10 mouse cellular contexts compared by ENCODE assay signal in the genomic region with DNA sequence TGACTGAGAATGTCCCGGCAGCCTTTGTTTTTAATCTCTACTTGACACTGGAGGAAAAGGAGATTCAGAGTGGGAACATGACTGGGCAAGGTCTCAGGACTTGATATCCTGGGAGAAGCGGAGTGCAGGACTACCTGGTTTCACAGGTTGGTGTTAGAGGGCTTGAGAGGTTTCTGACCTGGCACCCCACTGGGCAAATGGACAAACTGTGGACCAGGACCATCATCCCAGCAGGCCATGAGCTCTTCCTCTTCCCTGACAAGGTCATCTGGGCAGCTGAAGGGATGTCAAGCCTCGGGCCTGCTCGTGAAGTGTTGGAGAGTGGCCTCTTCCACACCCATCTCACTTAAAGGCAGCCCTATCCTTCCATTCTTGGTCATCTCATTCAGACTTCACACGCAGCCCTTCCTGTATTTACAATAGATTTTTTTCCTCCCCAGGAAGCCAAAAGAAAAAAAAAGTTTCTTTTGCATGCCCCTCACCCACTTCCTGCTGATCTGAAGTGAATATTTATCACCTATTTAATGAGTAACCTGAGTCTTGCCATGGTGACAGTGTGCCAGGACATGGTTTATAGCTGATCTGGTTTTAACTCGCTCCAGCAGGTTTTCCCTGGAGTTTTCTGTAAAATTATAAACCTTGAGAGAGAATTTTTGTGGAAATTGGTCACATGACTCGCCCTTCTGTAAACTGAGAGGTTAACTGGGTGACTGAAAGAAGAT.
A peak's percentile ranks its signal among the peaks of the same experiment; 100 is the strongest.
DNase-seq lines count a peak whose midpoint lies in the region; ATAC-seq and TF ChIP-seq lines count a peak whose summit lies in the region.
"Had no signal": no experiment of that assay in that cellular context is flagged by ENCODE, and none has a peak within 500 bp of the region (broad histone marks: within the 10 kb centered on the region; RNA-seq: fewer than 3 reads in every experiment).

No protein-coding gene starts in this region.

- H3K4me2 ChIP-seq in stomach, embryonic 16.5 days (ENCODE audit: low read depth, low read length), result no peak overlapping the region

- intact Hi-C loops in gastrocnemius, postnatal 14 days (cut with DNase I; ENCODE audit: low total_unique reads), result no loop called here

- H3K9ac ChIP-seq in stomach, embryonic 16.5 days (ENCODE audit: low read length), result no peak overlapping the region

- peak; percentile 70 for DNase-seq in heart, adult 11 months
- no peak for DNase-seq in heart, adult 8-10 months (ENCODE audit: low spot score)
- no peak for DNase-seq in spleen, adult 2 months (ENCODE audit: low read depth in 1 of 2, low spot score in 2 of 2)
- no peak for DNase-seq in spleen, adult 18-20 months
- DNase-seq in kidney, postnatal 36 days, result peak; percentile 86 to 94
- DNase-seq in layer of hippocampus, adult 18-20 months (ENCODE audit: low spot score in 2 of 2), result no peak
- DNase-seq in gastrocnemius, postnatal 14 days, result no peak

- peaks cover 2% of the 10 kb centered on the region; the same call in 1 of the 2 replicates for H3K4me1 ChIP-seq in spleen, adult 2 months (ENCODE audit: control insufficient read depth, insufficient read depth, insufficient read length)
- peaks cover 30% of the 10 kb centered on the region for H3K4me1 ChIP-seq in stomach, embryonic 16.5 days (ENCODE audit: control insufficient read depth, insufficient read depth, low read length)
- H3K4me1 ChIP-seq: megakaryocyte, embryonic 14.5 days had no signal

- ATAC-seq in stomach, embryonic 16.5 days (ENCODE audit: insufficient read depth, low FRiP score), result peak; percentile 57
- ATAC-seq: hindbrain, postnatal 0 days had no signal

- H3K27ac ChIP-seq in spleen, adult 2 months (ENCODE audit: insufficient read depth, low read length), result peak overlapping the region; percentile 14; the same call in 1 of the 2 replicates
- peak overlapping the region; percentile 82 for H3K27ac ChIP-seq in stomach, embryonic 16.5 days (ENCODE audit: low read length)
- H3K27ac ChIP-seq: hindbrain, postnatal 0 days had no signal

- no peaks in the 10 kb centered on the region for H3K9me3 ChIP-seq in stomach, embryonic 16.5 days (replicated peaks; ENCODE audit: control insufficient read depth, low read length)

- H3K27me3 ChIP-seq in spleen, adult 2 months (ENCODE audit: control insufficient read depth, insufficient read depth, low read length), result no peaks in the 10 kb centered on the region
- no peaks in the 10 kb centered on the region for H3K27me3 ChIP-seq in stomach, embryonic 16.5 days (ENCODE audit: control insufficient read depth, insufficient read depth, low read length)

- no peak for TF ChIP-seq POLR2A in spleen, adult 2 months (IDR thresholded peaks at IDR 0.05; ENCODE audit: low read depth, low read length)

- no peak for TF ChIP-seq CTCF in spleen, adult 2 months (IDR thresholded peaks at IDR 0.05; ENCODE audit: extremely low read depth, insufficient read depth, insufficient read length, insufficient replicate concordance)

- no peaks in the 10 kb centered on the region for H3K36me3 ChIP-seq in spleen, adult 2 months (ENCODE audit: control insufficient read depth, insufficient read depth, low read length)
- H3K36me3 ChIP-seq in stomach, embryonic 16.5 days (ENCODE audit: control insufficient read depth, insufficient read depth, low read length), result no peaks in the 10 kb centered on the region

- 70% methylated on average over 7 of the region's 7 CpGs for WGBS in spleen, adult 2 months
- 36% methylated on average over 7 of the region's 7 CpGs for WGBS in stomach, embryonic 16.5 days

- no peak overlapping the region for H3K4me3 ChIP-seq in spleen, adult 2 months (ENCODE audit: extremely low read depth, insufficient read depth, insufficient read length)
- H3K4me3 ChIP-seq in stomach, embryonic 16.5 days (replicated peaks; ENCODE audit: low read length), result no peak overlapping the region
- H3K4me3 ChIP-seq: megakaryocyte, embryonic 14.5 days had no signal

Comparison
In these comparisons a context has a peak if more than half of its experiments do, and no peak if none do; other contexts are left out.
1. DNase-seq: peak in heart, adult 11 months (single experiment) and kidney, postnatal 36 days (2 of 2); none in heart, adult 8-10 months (single experiment), spleen, adult 2 months (0 of 2), spleen, adult 18-20 months (0 of 2), layer of hippocampus, adult 18-20 months (0 of 2) and gastrocnemius, postnatal 14 days (single experiment).